Mouse (Mus musculus) embryonic facial prominence, embryonic 13.5 days (tissue): ENCODE data around the gene Rab4a. TPM values are rescaled to one million over a fixed set of nuclear protein-coding genes. Genes with fewer than 3 reads are reported as not detected.
A peak's percentile ranks its signal among the peaks of the same experiment; 100 is the strongest.

Source experiments
- ATAC-seq: fragments of 200-750 bp; cut with Nextera tagmentation; 2 replicates; pipeline ENCODE4 v1.8.0; 2017; ENCODE audit warnings: low read depth; ENCODE audit not compliant: insufficient number of reproducible peaks, insufficient read depth, low FRiP score, low TSS enrichment
- H3K27ac ChIP-seq: fragments of 300-500 bp; sonication (generic); 2 replicates; pipeline ENCODE4 v1.5.1; 2015; ENCODE audit warnings: moderate library complexity, mild to moderate bottlenecking, inconsistent platforms
- H3K27me3 ChIP-seq: fragments of 300-500 bp; sonication (generic); 2 replicates; pipeline ENCODE4 v1.6.1; 2015; ENCODE audit warnings: mild to moderate bottlenecking, inconsistent platforms
- H3K36me3 ChIP-seq: fragments of 300-500 bp; sonication (generic); 2 replicates; pipeline ENCODE4 v1.6.1; 2015; ENCODE audit warnings: mild to moderate bottlenecking, inconsistent platforms
- H3K4me1 ChIP-seq: fragments of 300-500 bp; sonication (generic); 2 replicates; pipeline ENCODE4 v1.6.1; 2015; ENCODE audit warnings: inconsistent platforms
- H3K4me2 ChIP-seq: fragments of 300-500 bp; sonication (generic); 2 replicates; pipeline ENCODE4 v1.6.1; 2015; ENCODE audit warnings: moderate library complexity, mild to moderate bottlenecking, inconsistent platforms
- H3K4me3 ChIP-seq: fragments of 300-500 bp; sonication (generic); 2 replicates; pipeline ENCODE4 v1.5.1; 2015; ENCODE audit warnings: mild to moderate bottlenecking, inconsistent platforms
- H3K9ac ChIP-seq: fragments of 300-500 bp; sonication (generic); 2 replicates; pipeline ENCODE4 v1.6.1; 2015; ENCODE audit warnings: mild to moderate bottlenecking, inconsistent platforms
- H3K9me3 ChIP-seq: fragments of 300-500 bp; sonication (generic); 2 replicates; pipeline ENCODE4 v1.6.1; 2016; ENCODE audit warnings: inconsistent platforms
- WGBS: fragments of 180-500 bp; shearing (Covaris S2); methylation state at CpG from one replicate; pipeline ENCODE4 v1.1.7; 2015; ENCODE audit warnings: mixed read lengths; 5-methylcytosine and 5-hydroxymethylcytosine counted together
- polyA plus RNA-seq: library from polyadenylated mRNA; unstranded; fragments of >200 nt; fragmentation: Nextera tagmentation; extraction: Ambion mirVana; gene quantifications from 2 replicates; pipeline ENCODE4 v1.2.1, GENCODE M21; 2015

Rab4a gene
- 48.9 and 51.7 TPM in 2 replicates for polyA plus RNA-seq

DNA sequence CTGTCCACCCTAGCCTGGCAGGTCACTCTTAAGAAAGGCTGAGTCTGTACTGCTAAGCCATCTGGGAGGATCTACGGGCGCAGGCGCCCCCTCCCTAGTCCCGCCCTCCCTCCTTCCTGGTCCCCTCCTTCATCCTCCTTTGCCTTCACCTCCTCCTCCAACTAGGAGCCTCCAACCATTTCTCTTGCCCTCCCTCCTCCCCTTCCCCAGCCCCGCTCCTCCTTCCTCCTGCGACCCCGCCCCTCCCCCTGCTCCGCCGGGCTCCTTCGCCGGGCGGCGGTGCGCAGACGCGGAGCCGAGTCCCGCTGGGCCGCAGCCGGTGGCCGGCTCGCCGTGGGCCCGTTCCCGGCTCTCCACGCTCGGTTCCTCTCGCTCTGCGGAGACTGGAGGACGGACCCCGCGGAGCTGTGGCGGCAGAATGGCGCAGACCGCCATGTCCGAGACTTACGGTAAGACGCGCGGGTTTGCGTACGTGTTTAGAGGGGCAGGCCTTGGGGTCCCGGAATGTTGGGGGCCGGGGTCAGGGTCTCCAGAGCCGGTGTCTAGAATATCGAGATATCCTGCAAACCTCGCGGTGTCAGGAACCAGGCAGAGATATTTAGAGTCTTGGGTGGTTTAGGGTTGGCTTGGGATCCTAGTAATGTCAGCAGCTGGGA is at the start of gene Rab4a:
Gene Rab4a (plus strand): TSS at position 268 of the 656 bp plus-strand sequence.
- Histone ChIP-seq H3K36me3 (0 out of 2 replicates have a peak, but pooled peaks cover 3% of the 10 kb centered on the region), H3K4me1 (peaks cover 27% of the 10 kb centered on the region), H3K9me3 (no peaks in the 10 kb centered on the region), H3K9ac (peak within 1 kb of the TSS; percentile 92), H3K27ac (peak within 1 kb of the TSS; percentile 84), H3K27me3 (no peaks in the 10 kb centered on the region), H3K4me3 (peak within 1 kb of the TSS; percentile 89), H3K4me2 (peak within 1 kb of the TSS; percentile 90)
- peak; percentile 92 for ATAC-seq
- 0% methylated on average over 48 of the region's 48 CpGs for WGBS

GRCm38 (mm10) chr8:123756901-123757300 is 48.9 kb upstream of the Rab4a start:
- H3K4me2 ChIP-seq, result no peak overlapping the region
- H3K9me3 ChIP-seq, result no peaks in the 10 kb centered on the region
- no peaks in the 10 kb centered on the region for H3K36me3 ChIP-seq
- WGBS, result 70% methylated on average over 8 of the region's 8 CpGs
- H3K9ac ChIP-seq, result no peak overlapping the region
- H3K27ac ChIP-seq, result no peak overlapping the region
- no peak for ATAC-seq
- H3K4me3 ChIP-seq, result no peak overlapping the region
- H3K27me3 ChIP-seq, result peaks cover 4% of the 10 kb centered on the region; the same call in 1 of the 2 replicates
- H3K4me1 ChIP-seq, result peaks cover 42% of the 10 kb centered on the region

DNA sequence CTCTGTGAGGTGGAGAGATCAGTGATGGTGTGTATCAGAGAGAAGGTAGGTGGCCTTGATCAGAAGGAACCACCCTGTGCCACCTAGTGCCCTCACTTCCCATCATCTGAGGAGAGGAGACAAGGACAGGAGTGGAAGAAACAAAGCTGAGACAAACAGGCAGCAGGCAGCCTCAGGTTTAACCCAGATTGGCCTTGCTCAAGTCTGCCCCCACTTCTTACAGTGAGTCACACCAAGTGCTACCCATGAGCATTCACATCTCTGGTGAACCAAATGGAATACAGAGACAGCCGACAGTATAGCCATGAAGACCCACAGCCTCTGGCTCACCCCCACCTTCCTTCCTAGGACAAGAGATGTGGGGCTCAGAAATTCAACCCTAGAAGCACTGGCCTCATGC is 46.9 kb upstream of the Rab4a start:
- Histone ChIP-seq H3K4me2 (no peak overlapping the region), H3K36me3 (no peaks in the 10 kb centered on the region), H3K27me3 (peaks cover 9% of the 10 kb centered on the region), H3K9ac (no peak overlapping the region), H3K9me3 (no peaks in the 10 kb centered on the region), H3K4me3 (no peak overlapping the region), H3K4me1 (peaks cover 46% of the 10 kb centered on the region), H3K27ac (no peak overlapping the region)
- WGBS, result 86% methylated on average over 1 of the region's 1 CpGs
- no peak for ATAC-seq

- Histone ChIP-seq H3K27me3 (peaks cover 11% of the 10 kb centered on the region; the same call in 1 of the 2 replicates), H3K4me3 (no peak overlapping the region), H3K9ac (no peak overlapping the region), H3K9me3 (no peaks in the 10 kb centered on the region), H3K4me1 (peaks cover 38% of the 10 kb centered on the region), H3K36me3 (no peaks in the 10 kb centered on the region), H3K27ac (no peak overlapping the region), H3K4me2 (peak overlapping the region; percentile 45)
- ATAC-seq, result no peak
- WGBS, result 9% methylated on average over 10 of the region's 10 CpGs
Measured at GRCm38 (mm10) chr8:123759933-123760332, 45.9 kb upstream of the Rab4a start.

- H3K36me3 ChIP-seq, result no peaks in the 10 kb centered on the region
- WGBS, result 55% methylated on average over 5 of the region's 5 CpGs
- ATAC-seq, result no peak
- no peak overlapping the region for H3K27ac ChIP-seq
- no peaks in the 10 kb centered on the region for H3K9me3 ChIP-seq
- no peak overlapping the region for H3K4me2 ChIP-seq
- peaks cover 11% of the 10 kb centered on the region; the same call in 1 of the 2 replicates for H3K27me3 ChIP-seq
- no peak overlapping the region for H3K9ac ChIP-seq
- no peak overlapping the region for H3K4me3 ChIP-seq
- H3K4me1 ChIP-seq, result peaks cover 38% of the 10 kb centered on the region
Measured at GRCm38 (mm10) chr8:123760579-123760978, 45.2 kb upstream of the Rab4a start.

DNA sequence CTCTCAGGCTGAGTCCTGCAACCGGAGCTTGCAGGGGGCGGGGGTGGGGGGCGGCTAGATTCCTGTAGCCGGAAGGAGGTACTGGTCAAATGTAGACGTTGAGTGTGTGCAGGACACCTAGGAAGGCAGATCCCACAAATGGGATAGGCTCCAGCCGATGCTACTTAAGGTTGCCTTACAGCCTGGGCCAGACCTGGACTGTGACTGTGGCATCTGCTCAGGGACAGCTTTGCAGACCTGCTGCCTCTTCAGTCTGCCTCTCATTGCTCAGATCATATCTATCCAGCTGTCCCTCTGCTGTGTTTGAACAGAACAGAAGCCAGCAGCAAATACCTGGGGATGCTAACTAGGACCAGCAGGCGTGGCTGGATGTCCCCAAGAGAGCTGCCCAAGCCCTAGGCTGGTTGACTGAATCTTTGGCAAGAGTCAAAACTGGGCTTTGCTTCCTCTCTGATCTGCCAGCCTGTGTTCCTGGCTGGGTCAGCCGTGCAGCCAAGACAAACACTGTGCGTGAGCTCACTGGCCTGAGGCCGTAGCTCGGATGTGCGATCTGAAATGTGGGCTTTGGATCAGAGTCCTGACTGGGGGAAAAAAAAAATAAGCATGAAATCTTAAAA is 44.4 kb upstream of the Rab4a start:
- no peak overlapping the region for H3K9ac ChIP-seq
- no peak overlapping the region for H3K4me3 ChIP-seq
- H3K27me3 ChIP-seq, result peaks cover 13% of the 10 kb centered on the region; the same call in 1 of the 2 replicates
- H3K27ac ChIP-seq, result no peak overlapping the region
- peak overlapping the region; percentile 7; the same call in 1 of the 2 replicates for H3K4me2 ChIP-seq
- ATAC-seq, result no peak
- peaks cover 38% of the 10 kb centered on the region for H3K4me1 ChIP-seq
- H3K36me3 ChIP-seq, result no peaks in the 10 kb centered on the region
- 26% methylated on average over 12 of the region's 12 CpGs for WGBS
- H3K9me3 ChIP-seq, result no peaks in the 10 kb centered on the region

- WGBS, result 14% methylated on average over 3 of the region's 4 CpGs
- no peak for ATAC-seq
- H3K4me2 ChIP-seq, result 0 out of 2 replicates have a peak overlapping the region, but pooled peaks have one; percentile 7
- H3K27ac ChIP-seq, result no peak overlapping the region
- no peaks in the 10 kb centered on the region for H3K9me3 ChIP-seq
- H3K4me3 ChIP-seq, result no peak overlapping the region
- peaks cover 17% of the 10 kb centered on the region; the same call in 1 of the 2 replicates for H3K27me3 ChIP-seq
- H3K9ac ChIP-seq, result no peak overlapping the region
- H3K4me1 ChIP-seq, result peaks cover 38% of the 10 kb centered on the region
- H3K36me3 ChIP-seq, result no peaks in the 10 kb centered on the region
Measured at GRCm38 (mm10) chr8:123761883-123762270, 43.9 kb upstream of the Rab4a start.

GRCm38 (mm10) chr8:123763355-123763754 is 42.4 kb upstream of the Rab4a start:
- Histone ChIP-seq H3K9me3 (no peaks in the 10 kb centered on the region), H3K36me3 (no peaks in the 10 kb centered on the region), H3K27me3 (peaks cover 17% of the 10 kb centered on the region; the same call in 1 of the 2 replicates), H3K4me3 (no peak overlapping the region), H3K4me1 (peaks cover 45% of the 10 kb centered on the region), H3K27ac (no peak overlapping the region), H3K9ac (no peak overlapping the region), H3K4me2 (no peak overlapping the region)
- WGBS, result 58% methylated on average over 7 of the region's 7 CpGs
- ATAC-seq, result no peak

- ATAC-seq, result no peak
- WGBS, result 31% methylated on average over 4 of the region's 4 CpGs
- peaks cover 19% of the 10 kb centered on the region; the same call in 1 of the 2 replicates for H3K27me3 ChIP-seq
- H3K9me3 ChIP-seq, result no peaks in the 10 kb centered on the region
- H3K36me3 ChIP-seq, result no peaks in the 10 kb centered on the region
- H3K9ac ChIP-seq, result no peak overlapping the region
- H3K4me3 ChIP-seq, result no peak overlapping the region
- H3K4me2 ChIP-seq, result no peak overlapping the region
- no peak overlapping the region for H3K27ac ChIP-seq
- peaks cover 44% of the 10 kb centered on the region for H3K4me1 ChIP-seq
Measured at GRCm38 (mm10) chr8:123764671-123765070, 41.1 kb upstream of the Rab4a start.

GRCm38 (mm10) chr8:123766516-123766915 is 39.3 kb upstream of the Rab4a start:
- H3K27me3 ChIP-seq, result peaks cover 19% of the 10 kb centered on the region; the same call in 1 of the 2 replicates
- no peaks in the 10 kb centered on the region for H3K36me3 ChIP-seq
- no peak overlapping the region for H3K4me3 ChIP-seq
- H3K27ac ChIP-seq, result no peak overlapping the region
- H3K4me2 ChIP-seq, result no peak overlapping the region
- 78% methylated on average over 4 of the region's 4 CpGs for WGBS
- no peak overlapping the region for H3K9ac ChIP-seq
- no peaks in the 10 kb centered on the region for H3K9me3 ChIP-seq
- H3K4me1 ChIP-seq, result peaks cover 27% of the 10 kb centered on the region
- no peak for ATAC-seq

DNA sequence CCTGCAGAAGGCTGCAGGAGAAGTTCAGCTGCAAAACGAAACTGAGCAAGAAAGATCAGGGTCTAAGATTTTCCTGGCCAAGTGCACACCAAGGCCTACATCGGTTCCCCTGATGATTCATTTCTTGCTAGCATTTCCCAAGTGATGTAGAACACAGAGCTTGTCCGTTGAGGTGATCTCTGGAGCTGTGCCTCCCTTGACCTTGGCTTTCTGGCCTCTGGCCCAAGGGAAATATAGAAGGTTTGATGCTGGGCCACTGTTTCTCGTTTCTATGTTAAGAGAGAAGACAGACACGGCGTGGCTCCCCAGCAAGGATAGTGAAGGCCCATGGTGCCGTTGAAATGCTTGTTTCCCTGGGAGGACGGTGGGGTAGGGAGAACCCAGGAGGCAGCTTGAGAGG is 37.9 kb upstream of the Rab4a start:
- WGBS, result 65% methylated on average over 8 of the region's 8 CpGs
- Histone ChIP-seq H3K4me2 (no peak overlapping the region), H3K27me3 (peaks cover 18% of the 10 kb centered on the region; the same call in 1 of the 2 replicates), H3K4me1 (peaks cover 15% of the 10 kb centered on the region), H3K36me3 (no peaks in the 10 kb centered on the region), H3K4me3 (no peak overlapping the region), H3K27ac (no peak overlapping the region), H3K9me3 (no peaks in the 10 kb centered on the region), H3K9ac (no peak overlapping the region)
- no peak for ATAC-seq
